Mouse (Mus musculus): ENCODE data around the gene Ptprj.
A peak's percentile ranks its signal among the peaks of the same experiment; 100 is the strongest.
"Not testable (repeated sequence)": the region's sequence is repeated elsewhere in the genome, so short reads cannot be mapped to it uniquely, and the experiment has no call there.

Gene Ptprj

GRCm38 (mm10) chr2:90478531-90478930 lies 101.9 kb downstream of the Ptprj start:
- Histone ChIP-seq H3K36me3 (ENCODE audit: control insufficient read depth, insufficient read depth, low read length, poor library complexity, severe bottlenecking) (no peaks in the 10 kb centered on the region), H3K27me3 (ENCODE audit: control insufficient read depth, insufficient read depth, low read length, poor library complexity, severe bottlenecking) (no peaks in the 10 kb centered on the region)
- DNase-seq (ENCODE audit: low read depth, low spot score) = no peak

DNA sequence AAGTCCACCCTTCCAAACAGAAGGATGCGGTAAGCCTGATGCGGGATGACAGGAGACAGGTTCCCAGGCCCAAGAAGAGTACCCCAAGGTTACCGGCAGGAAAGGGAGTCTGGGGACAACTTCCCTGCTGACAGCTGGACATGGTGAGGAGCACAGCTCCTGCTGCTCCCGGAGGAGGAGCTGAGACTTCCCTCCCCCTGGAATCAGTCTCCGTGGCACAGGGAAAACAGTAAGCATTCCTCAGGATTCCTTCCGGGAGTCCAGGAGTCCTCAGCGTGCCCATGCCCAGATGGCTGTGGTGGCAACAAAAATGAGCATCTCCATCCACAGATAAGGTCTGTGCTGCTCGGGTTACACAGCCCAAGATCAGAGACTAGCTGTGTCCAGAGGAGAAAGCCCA lies 102.8 kb downstream of the Ptprj start:
- DNase-seq (ENCODE audit: low read depth, low spot score) = no peak
- no peaks in the 10 kb centered on the region for H3K27me3 ChIP-seq (ENCODE audit: control insufficient read depth, insufficient read depth, low read length, poor library complexity, severe bottlenecking)
- no peaks in the 10 kb centered on the region; the same call in 1 of the 2 replicates for H3K36me3 ChIP-seq (ENCODE audit: control insufficient read depth, insufficient read depth, low read length, poor library complexity, severe bottlenecking)

- peaks cover 2% of the 10 kb centered on the region for H3K36me3 ChIP-seq (ENCODE audit: control insufficient read depth, insufficient read depth, low read length, poor library complexity, severe bottlenecking)
- DNase-seq (ENCODE audit: low read depth, low spot score) = no peak
- no peaks in the 10 kb centered on the region for H3K27me3 ChIP-seq (ENCODE audit: control insufficient read depth, insufficient read depth, low read length, poor library complexity, severe bottlenecking)
Measured at GRCm38 (mm10) chr2:90476792-90477191, 103.7 kb downstream of the Ptprj start.

DNA sequence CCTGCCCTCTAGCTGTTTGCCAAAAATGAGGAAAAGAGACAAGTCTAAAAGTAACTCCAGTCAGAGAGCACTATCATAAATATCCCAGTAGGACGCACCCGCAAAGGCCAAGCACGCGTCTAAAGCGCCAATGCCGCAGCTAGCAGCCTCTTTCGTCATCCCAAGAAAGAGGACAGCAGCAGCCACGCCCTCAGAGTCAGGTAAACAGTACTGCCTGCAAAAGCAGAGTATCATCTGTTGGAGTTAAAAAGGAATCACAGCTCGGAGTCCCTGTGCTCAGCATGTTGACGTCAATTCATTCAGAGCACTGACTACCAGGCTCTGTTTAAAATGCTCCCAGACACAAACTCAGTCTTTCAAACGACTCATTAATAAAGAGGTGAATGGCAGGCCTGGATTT lies 104.1 kb downstream of the Ptprj start:
- no peak for DNase-seq (ENCODE audit: low read depth, low spot score)
- no peaks in the 10 kb centered on the region for H3K27me3 ChIP-seq (ENCODE audit: control insufficient read depth, insufficient read depth, low read length, poor library complexity, severe bottlenecking)
- peaks cover 2% of the 10 kb centered on the region for H3K36me3 ChIP-seq (ENCODE audit: control insufficient read depth, insufficient read depth, low read length, poor library complexity, severe bottlenecking)

DNA sequence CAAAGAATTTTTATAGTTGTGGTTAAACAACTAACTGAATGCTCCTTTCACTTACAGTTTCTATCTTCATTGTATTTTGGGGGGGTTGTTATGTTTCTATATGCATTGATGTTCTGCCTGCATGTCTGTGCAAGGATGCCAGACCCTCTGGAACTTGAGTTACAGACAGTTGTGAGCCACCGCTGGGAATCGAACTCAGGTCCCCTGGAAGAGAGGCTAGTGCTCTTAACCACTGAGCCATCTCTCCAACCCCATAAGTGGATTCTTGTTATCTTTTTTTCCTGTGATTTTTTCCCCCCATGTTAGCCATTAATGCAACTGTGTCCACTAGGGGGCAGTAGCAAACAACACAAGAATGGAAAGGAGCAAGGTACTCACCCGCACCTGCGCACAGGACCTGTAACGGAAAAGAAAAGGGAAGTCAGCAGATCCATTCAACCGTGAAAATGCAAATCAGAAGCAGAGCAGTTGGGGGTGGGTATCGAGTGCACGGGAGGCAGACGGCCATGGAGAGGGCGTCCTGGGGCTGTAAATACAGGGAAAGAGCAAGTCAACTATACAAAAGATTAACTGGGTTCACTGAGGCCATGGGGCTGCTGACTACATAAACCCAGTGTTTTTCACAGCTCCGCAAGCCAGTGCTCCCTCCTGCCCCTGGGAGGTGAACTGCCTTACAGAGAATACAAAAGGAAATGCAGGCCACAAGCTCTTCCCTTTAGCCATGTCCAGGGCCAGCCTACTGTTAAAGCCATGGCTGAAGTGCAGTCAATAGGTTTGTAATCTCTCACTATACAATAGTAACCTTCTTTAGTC lies 105.6 kb downstream of the Ptprj start:
- Histone ChIP-seq H3K36me3 (ENCODE audit: control insufficient read depth, insufficient read depth, low read length, poor library complexity, severe bottlenecking) (peaks cover 2% of the 10 kb centered on the region), H3K27me3 (ENCODE audit: control insufficient read depth, insufficient read depth, low read length, poor library complexity, severe bottlenecking) (no peaks in the 10 kb centered on the region)
- DNase-seq (ENCODE audit: low read depth, low spot score) = peak; percentile 99

DNA sequence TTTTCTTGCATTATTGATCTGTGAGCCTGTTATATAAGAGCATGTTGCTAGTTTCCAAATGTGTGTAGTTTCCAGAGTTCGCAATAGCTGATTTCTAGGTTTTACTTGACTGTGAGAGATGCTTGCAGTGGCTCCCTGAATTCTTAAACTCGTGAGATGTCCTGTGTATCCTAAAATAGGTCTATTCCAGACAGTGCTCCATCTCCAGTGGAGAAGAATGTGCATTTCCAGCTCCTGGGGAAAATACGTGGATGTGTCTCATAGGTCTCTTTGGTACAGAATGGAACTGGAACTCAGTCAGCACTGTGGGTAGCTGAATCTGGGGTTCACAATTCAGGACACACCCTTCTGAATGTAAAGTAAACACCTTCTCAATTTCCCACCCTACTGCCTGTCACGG lies 107.7 kb downstream of the Ptprj start:
- DNase-seq (ENCODE audit: low read depth, low spot score) = no peak
- Histone ChIP-seq H3K36me3 (ENCODE audit: control insufficient read depth, insufficient read depth, low read length, poor library complexity, severe bottlenecking) (peaks cover 9% of the 10 kb centered on the region), H3K27me3 (ENCODE audit: control insufficient read depth, insufficient read depth, low read length, poor library complexity, severe bottlenecking) (no peaks in the 10 kb centered on the region)

DNA sequence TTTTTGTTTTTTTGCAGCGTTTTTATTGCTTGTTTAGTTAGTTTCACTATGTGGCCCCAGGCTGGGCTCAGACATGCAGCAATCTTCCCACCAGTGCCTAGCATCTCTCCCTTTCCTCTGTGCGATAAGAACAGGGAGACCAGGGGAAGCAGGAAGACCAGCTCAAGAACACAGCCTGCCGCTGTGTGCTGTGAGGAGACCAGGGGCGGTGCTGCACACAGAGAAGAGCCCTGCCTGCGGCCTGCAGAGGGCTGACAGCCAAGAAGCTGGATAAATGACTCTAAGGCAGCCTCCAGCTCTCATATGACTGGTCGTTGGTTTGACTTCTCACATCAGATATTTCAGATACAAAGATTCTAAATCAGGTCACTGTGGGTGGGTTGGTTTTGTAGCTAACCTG lies 110.3 kb downstream of the Ptprj start:
- Histone ChIP-seq H3K27me3 (ENCODE audit: control insufficient read depth, insufficient read depth, low read length, poor library complexity, severe bottlenecking) (no peaks in the 10 kb centered on the region), H3K36me3 (ENCODE audit: control insufficient read depth, insufficient read depth, low read length, poor library complexity, severe bottlenecking) (peaks cover 11% of the 10 kb centered on the region)
- no peak for DNase-seq (ENCODE audit: low read depth, low spot score)

DNA sequence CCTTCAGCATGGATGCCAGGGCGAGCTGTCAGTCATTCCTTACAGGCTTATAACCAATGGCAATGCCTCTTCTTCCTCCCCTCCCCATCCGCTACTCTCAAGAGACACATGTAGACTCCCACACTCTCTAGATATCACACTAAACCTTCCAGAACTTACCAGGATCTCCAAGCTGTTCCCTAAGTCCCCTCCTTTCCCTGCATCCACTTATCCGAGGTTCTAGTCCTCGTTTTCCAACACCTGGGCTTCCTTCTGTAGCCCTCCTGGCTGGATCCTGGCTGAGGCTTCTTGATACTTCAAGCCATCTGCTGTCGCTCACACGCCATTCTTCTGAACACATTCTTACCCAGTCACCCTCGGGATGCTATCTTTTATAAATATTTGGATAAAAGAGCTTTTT lies 114.0 kb downstream of the Ptprj start:
- no peak for DNase-seq (ENCODE audit: low read depth, low spot score)
- Histone ChIP-seq H3K27me3 (ENCODE audit: control insufficient read depth, insufficient read depth, low read length, poor library complexity, severe bottlenecking) (no peaks in the 10 kb centered on the region), H3K36me3 (ENCODE audit: control insufficient read depth, insufficient read depth, low read length, poor library complexity, severe bottlenecking) (peaks cover 20% of the 10 kb centered on the region)

GRCm38 (mm10) chr2:90463735-90464134 lies 116.7 kb downstream of the Ptprj start:
- no peaks in the 10 kb centered on the region for H3K27me3 ChIP-seq (ENCODE audit: control insufficient read depth, insufficient read depth, low read length, poor library complexity, severe bottlenecking)
- no peak for DNase-seq (ENCODE audit: low read depth, low spot score)
- H3K36me3 ChIP-seq (ENCODE audit: control insufficient read depth, insufficient read depth, low read length, poor library complexity, severe bottlenecking) = peaks cover 34% of the 10 kb centered on the region

DNA sequence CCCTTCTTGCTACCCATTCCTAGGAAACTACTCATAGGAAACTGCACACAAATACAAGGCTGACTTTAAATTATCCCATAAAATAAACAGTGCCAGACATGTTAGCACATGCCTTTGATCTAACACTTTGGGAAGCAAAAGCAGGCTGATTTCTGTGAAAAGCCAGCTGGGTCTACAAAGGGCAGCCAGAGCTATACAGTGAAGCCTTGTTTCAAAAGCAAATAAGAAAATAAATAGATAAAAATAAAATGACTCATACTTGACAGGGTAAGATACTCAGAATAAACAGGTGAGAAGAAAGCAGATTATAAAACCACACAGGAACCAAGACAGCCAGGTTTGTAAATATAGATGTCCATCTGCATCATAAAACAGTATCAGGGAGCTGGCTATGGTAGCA lies 118.2 kb downstream of the Ptprj start:
- Histone ChIP-seq H3K36me3 (ENCODE audit: control insufficient read depth, insufficient read depth, low read length, poor library complexity, severe bottlenecking) (peaks cover 35% of the 10 kb centered on the region), H3K27me3 (ENCODE audit: control insufficient read depth, insufficient read depth, low read length, poor library complexity, severe bottlenecking) (no peaks in the 10 kb centered on the region)
- no peak for DNase-seq (ENCODE audit: low read depth, low spot score)

DNA sequence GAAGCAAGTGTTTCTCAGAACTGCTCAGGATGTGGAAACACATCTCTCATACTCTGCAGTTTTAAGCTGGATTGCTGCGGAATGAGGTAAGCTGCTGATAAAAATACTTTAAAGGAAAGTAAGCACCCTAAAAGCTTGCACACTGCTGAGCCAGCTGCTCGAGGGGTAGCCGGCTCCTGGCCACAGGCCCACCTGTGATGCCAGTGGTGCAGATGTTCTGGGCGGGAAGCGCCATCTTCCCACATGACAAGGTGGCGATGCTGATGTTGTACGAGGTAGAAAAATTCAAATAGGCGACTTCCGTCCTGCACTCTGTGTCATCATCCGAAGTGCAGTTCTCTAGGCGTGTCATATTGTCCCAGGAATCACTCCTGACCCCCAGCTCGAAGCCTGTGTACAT lies 122.5 kb downstream of the Ptprj start:
- Histone ChIP-seq H3K36me3 (ENCODE audit: control insufficient read depth, insufficient read depth, low read length, poor library complexity, severe bottlenecking) (peaks cover 42% of the 10 kb centered on the region), H3K27me3 (ENCODE audit: control insufficient read depth, insufficient read depth, low read length, poor library complexity, severe bottlenecking) (no peaks in the 10 kb centered on the region)
- no peak for DNase-seq (ENCODE audit: low read depth, low spot score)

DNA sequence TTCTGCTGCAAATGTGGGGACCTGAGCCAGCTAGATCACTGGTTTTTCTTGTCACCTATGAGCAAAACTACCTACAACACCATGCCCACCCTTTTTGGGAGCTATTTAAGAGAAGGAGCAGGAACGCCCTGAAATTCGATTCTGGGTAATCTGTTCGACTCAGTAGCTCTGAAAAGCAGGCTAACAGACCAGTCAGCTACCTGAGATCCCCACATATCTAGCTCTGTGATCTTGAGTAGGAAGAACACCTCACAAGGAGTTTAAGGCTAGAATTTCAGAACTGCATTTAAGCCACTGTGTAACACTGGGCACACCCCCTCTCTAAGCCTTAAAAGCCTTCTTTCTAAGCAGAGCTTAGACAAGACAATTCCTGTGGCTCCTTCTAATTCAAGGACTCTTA lies 128.1 kb downstream of the Ptprj start:
- no peak for DNase-seq (ENCODE audit: low read depth, low spot score)
- Histone ChIP-seq H3K36me3 (ENCODE audit: control insufficient read depth, insufficient read depth, low read length, poor library complexity, severe bottlenecking) (peaks cover 27% of the 10 kb centered on the region), H3K27me3 (ENCODE audit: control insufficient read depth, insufficient read depth, low read length, poor library complexity, severe bottlenecking) (no peaks in the 10 kb centered on the region)

DNA sequence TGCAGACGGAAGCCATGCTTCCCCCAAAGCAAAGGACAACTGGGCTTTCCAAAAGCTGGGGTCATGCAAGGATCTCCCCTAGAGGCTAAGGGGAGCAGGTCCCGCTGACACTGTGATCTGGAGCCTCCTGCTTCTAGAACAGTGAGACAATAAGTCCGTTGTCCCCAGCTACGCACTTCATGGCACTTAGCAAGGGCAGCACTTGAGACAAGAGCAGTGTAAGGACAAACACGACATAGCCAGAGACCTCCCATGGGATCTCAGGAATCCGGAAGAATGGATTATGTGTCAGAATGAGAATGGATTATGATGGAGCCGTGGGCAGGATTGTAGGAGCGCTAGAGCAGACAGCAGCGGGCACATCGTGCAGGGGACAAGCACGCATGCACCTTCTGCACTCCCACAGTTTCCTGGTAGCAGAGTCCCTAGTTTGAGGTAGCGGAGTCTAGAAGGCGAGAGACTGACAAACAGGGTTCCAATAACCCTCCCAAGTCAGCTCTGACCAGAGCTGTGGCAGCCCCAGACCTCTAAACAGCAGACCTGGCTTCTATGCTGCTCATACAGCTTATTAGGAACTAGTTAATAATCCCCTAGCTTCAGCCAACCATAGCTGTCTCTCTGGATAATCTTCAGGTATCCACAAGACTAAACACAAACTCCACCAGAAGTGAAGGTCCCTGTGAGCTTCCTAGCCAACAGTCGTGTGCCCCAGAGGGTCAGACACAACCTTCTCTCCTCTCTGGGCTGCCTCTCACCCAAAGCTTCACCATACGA lies 131.3 kb downstream of the Ptprj start:
- no peaks in the 10 kb centered on the region for H3K27me3 ChIP-seq (ENCODE audit: control insufficient read depth, insufficient read depth, low read length, poor library complexity, severe bottlenecking)
- H3K36me3 ChIP-seq (ENCODE audit: control insufficient read depth, insufficient read depth, low read length, poor library complexity, severe bottlenecking) = peaks cover 23% of the 10 kb centered on the region
- no peak for DNase-seq (ENCODE audit: low read depth, low spot score)

GRCm38 (mm10) chr2:90443811-90444210 lies 136.6 kb downstream of the Ptprj start:
- no peak for DNase-seq (ENCODE audit: low read depth, low spot score)
- H3K27me3 ChIP-seq (ENCODE audit: control insufficient read depth, insufficient read depth, low read length, poor library complexity, severe bottlenecking) = no peaks in the 10 kb centered on the region
- peaks cover 12% of the 10 kb centered on the region for H3K36me3 ChIP-seq (ENCODE audit: control insufficient read depth, insufficient read depth, low read length, poor library complexity, severe bottlenecking)

DNA sequence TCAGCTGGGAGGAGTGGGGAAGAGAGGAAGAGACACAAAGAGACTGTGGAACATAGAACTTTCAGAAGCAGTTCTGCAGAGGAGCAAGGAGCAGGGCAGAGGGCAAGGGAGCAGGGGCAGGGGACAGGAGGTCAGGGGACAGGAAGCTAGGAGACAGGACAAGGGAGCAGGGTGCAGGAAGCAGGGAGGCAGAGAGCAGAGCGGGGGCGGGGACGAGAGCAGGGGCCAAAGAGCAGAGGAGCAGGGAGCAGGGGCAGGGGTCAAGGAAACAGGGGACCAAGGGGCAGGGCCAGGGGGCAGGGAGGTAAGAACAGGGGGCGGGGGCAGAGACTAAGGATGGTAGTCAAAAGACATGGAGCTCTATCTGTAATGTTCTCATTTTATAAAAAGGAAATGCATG lies 138.6 kb downstream of the Ptprj start:
- H3K27me3 ChIP-seq (ENCODE audit: control insufficient read depth, insufficient read depth, low read length, poor library complexity, severe bottlenecking); DNase-seq (ENCODE audit: low read depth, low spot score): not testable (repeated sequence)
- H3K36me3 ChIP-seq (ENCODE audit: control insufficient read depth, insufficient read depth, low read length, poor library complexity, severe bottlenecking) = peaks cover 11% of the 10 kb centered on the region
